Mouse (Mus musculus): ENCODE measurements around the gene Cntnap2.

The Cntnap2 gene

GRCm38 (mm10) chr6:47306065-47306798, 2247.1 kb downstream of the Cntnap2 start:
- DNase-seq (ENCODE audit: low spot score): no peak

- no peak for DNase-seq (ENCODE audit: low spot score)
Measured at GRCm38 (mm10) chr6:47306954-47307353, 2247.8 kb downstream of the Cntnap2 start.

GRCm38 (mm10) chr6:47314507-47315334, 2255.6 kb downstream of the Cntnap2 start:
- DNase-seq (ENCODE audit: low spot score): peak; percentile 39

GRCm38 (mm10) chr6:47315454-47315853, 2256.3 kb downstream of the Cntnap2 start:
- no peak for DNase-seq (ENCODE audit: low spot score)

- DNase-seq (ENCODE audit: low spot score): no peak
Measured at GRCm38 (mm10) chr6:47317253-47317652, 2258.1 kb downstream of the Cntnap2 start.

GRCm38 (mm10) chr6:47318705-47319104, 2259.5 kb downstream of the Cntnap2 start:
- DNase-seq (ENCODE audit: low spot score): peak; percentile 85

- no peak for DNase-seq (ENCODE audit: low spot score)
Measured at GRCm38 (mm10) chr6:47319309-47319983, 2260.3 kb downstream of the Cntnap2 start.

- no peak for DNase-seq (ENCODE audit: low spot score)
Measured at GRCm38 (mm10) chr6:47323169-47323835, 2264.1 kb downstream of the Cntnap2 start.

GRCm38 (mm10) chr6:47323886-47324285, 2264.7 kb downstream of the Cntnap2 start:
- no peak for DNase-seq (ENCODE audit: low spot score)

- peak; percentile 24 for DNase-seq (ENCODE audit: low spot score)
Measured at GRCm38 (mm10) chr6:47328281-47328680, 2269.1 kb downstream of the Cntnap2 start.

- peak; percentile 33 for DNase-seq (ENCODE audit: low spot score)
Measured at GRCm38 (mm10) chr6:47329212-47329611, 2270.1 kb downstream of the Cntnap2 start.

GRCm38 (mm10) chr6:47333016-47333415, 2273.9 kb downstream of the Cntnap2 start:
- no peak for DNase-seq (ENCODE audit: low spot score)

GRCm38 (mm10) chr6:47334377-47334776, 2275.2 kb downstream of the Cntnap2 start:
- no peak for DNase-seq (ENCODE audit: low spot score)

- no peak for DNase-seq (ENCODE audit: low spot score)
Measured at GRCm38 (mm10) chr6:47337300-47337699, 2278.1 kb downstream of the Cntnap2 start.

- no peak for DNase-seq (ENCODE audit: low spot score)
Measured at GRCm38 (mm10) chr6:47338113-47338512, 2279.0 kb downstream of the Cntnap2 start.

GRCm38 (mm10) chr6:47340813-47341502, 2281.8 kb downstream of the Cntnap2 start:
- no peak for DNase-seq (ENCODE audit: low spot score)

- no peak for DNase-seq (ENCODE audit: low spot score)
Measured at GRCm38 (mm10) chr6:47341503-47341884, 2282.3 kb downstream of the Cntnap2 start.

GRCm38 (mm10) chr6:47343245-47343644, 2284.1 kb downstream of the Cntnap2 start:
- no peak for DNase-seq (ENCODE audit: low spot score)

- DNase-seq (ENCODE audit: low spot score): no peak
Measured at GRCm38 (mm10) chr6:47344696-47345095, 2285.5 kb downstream of the Cntnap2 start.

GRCm38 (mm10) chr6:47350100-47350690, 2291.0 kb downstream of the Cntnap2 start:
- no peak for DNase-seq (ENCODE audit: low spot score)

All from lung, postnatal 25 days (tissue).